Mouse (Mus musculus) thymus, postnatal 36 days (tissue): ENCODE measurements around the gene Dnttip2.

Source experiments
- DNase-seq, 2 experiments: peaks; one replicate each; pipeline ENCODE4 v3.0.0; 2022; ENCODE audit warnings: mixed read lengths in 2 of 2

Dnttip2 gene

GRCm38 (mm10) chr3:122333493-122333892, 59.3 kb downstream of the Dnttip2 start:
- no peak for DNase-seq

- no peak for DNase-seq
These were observed 59.7 kb downstream of the Dnttip2 start for GRCm38 (mm10) chr3:122333902-122334301.

GRCm38 (mm10) chr3:122334375-122334774, 60.2 kb downstream of the Dnttip2 start:
- no peak for DNase-seq
